Mouse (Mus musculus) heart, embryonic 11.5 days (tissue): ENCODE data around the gene Ccdc13. TPM values are rescaled to one million over a fixed set of nuclear protein-coding genes. Genes with fewer than 3 reads are reported as not detected.

Experiments
- ATAC-seq: fragments of 200-750 bp; cut with Nextera tagmentation; replicated peaks from 2 replicates; pipeline ENCODE4 v1.8.0; 2017; ENCODE audit warnings: moderate library complexity; ENCODE audit not compliant: insufficient number of reproducible peaks, low FRiP score, low TSS enrichment
- H3K27ac ChIP-seq: fragments of 300-500 bp; sonication (generic); 2 replicates; pipeline ENCODE4 v1.5.1; 2014; ENCODE audit warnings: mild to moderate bottlenecking, low read depth, low read length
- H3K27me3 ChIP-seq: fragments of 300-500 bp; sonication (generic); 2 replicates; pipeline ENCODE4 v1.6.1; 2014; ENCODE audit warnings: mild to moderate bottlenecking, low read length, mixed read lengths; ENCODE audit not compliant: control insufficient read depth, insufficient read depth
- H3K36me3 ChIP-seq: fragments of 300-500 bp; sonication (generic); 2 replicates; pipeline ENCODE4 v1.6.1; 2014; ENCODE audit warnings: mild to moderate bottlenecking, low read length, moderate library complexity, mixed read lengths; ENCODE audit not compliant: control insufficient read depth, insufficient read depth
- H3K4me1 ChIP-seq: fragments of 300-500 bp; sonication (generic); 2 replicates; pipeline ENCODE4 v1.6.1; 2014; ENCODE audit warnings: low read length; ENCODE audit not compliant: control insufficient read depth, insufficient read depth
- H3K4me2 ChIP-seq: fragments of 300-500 bp; sonication (generic); 2 replicates; pipeline ENCODE4 v1.6.1; 2014; ENCODE audit warnings: mild to moderate bottlenecking, moderate library complexity
- H3K4me3 ChIP-seq: fragments of 300-500 bp; sonication (generic); 2 replicates; pipeline ENCODE4 v1.5.1; 2014; ENCODE audit warnings: low read depth, low read length
- H3K9ac ChIP-seq: fragments of 300-500 bp; sonication (generic); 2 replicates; pipeline ENCODE4 v1.6.1; 2014; ENCODE audit warnings: mild to moderate bottlenecking, low read depth, low read length, moderate library complexity
- H3K9me3 ChIP-seq: fragments of 300-500 bp; sonication (generic); replicated peaks from 2 replicates; pipeline ENCODE4 v1.6.1; 2016; ENCODE audit warnings: low read length; ENCODE audit not compliant: control insufficient read depth
- WGBS: fragments of 180-500 bp; shearing (Covaris S2); extraction: QIAGEN DNeasy Blood & Tissue Kit; methylation state at CpG from one replicate; pipeline ENCODE4 v1.1.7; 2014; ENCODE audit not compliant: insufficient replicate concordance; 5-methylcytosine and 5-hydroxymethylcytosine counted together
- polyA plus RNA-seq: library from polyadenylated mRNA; unstranded; fragments of >200 nt; fragmentation: Nextera tagmentation; extraction: Ambion mirVana; gene quantifications from 2 replicates; pipeline ENCODE4 v1.2.1, GENCODE M21; 2014

The Ccdc13 gene
- polyA plus RNA-seq, 1 experiment from 2014 or later, result 0.23 TPM

DNA sequence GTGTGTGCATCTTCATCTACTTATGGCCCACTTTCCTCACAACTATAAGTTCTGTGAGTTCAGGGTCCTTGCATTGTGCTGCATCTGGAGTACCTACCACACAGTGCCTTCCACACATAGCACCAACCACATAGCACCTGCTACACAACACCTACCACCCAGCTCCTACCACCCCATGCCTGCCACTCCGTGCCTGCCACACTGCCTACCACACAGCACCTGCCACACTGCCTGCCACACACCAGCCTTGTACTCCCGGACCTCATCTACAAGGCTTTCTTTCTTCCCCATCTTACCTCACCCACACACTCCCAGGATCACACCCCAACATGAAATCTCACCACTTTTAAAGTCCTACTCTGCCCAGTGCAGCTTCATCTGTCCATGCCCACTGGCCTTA, 52.9 kb downstream of the Ccdc13 start:
- Histone ChIP-seq H3K9me3 (no peaks in the 10 kb centered on the region), H3K9ac (no peak overlapping the region), H3K4me2 (no peak overlapping the region), H3K27ac (no peak overlapping the region), H3K36me3 (no peaks in the 10 kb centered on the region), H3K4me3 (no peak overlapping the region), H3K4me1 (0 out of 2 replicates have a peak, but pooled peaks cover 4% of the 10 kb centered on the region), H3K27me3 (peaks cover 21% of the 10 kb centered on the region)
- 56% methylated on average over 2 of the region's 2 CpGs for WGBS
- ATAC-seq, result no peak

DNA sequence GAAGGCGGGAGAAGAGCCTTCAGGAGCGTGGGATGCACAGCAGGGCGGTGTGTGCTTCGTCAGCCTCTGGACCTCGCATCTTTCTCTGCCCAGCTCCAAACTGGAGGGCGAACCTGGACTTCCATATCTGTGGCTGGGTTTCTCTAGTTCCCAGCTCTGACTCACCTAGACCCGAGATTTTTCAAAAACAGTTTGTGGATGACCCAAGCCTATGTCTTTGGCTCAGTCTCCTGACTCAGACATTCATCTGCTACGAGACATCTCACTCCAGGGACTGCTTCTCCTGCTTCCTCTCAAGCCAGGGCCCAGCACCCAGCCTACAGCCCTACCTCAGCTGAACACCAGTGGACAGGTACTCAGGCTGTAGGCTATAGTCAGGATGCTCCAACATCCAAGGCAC, 54.0 kb downstream of the Ccdc13 start:
- WGBS, result 76% methylated on average over 8 of the region's 8 CpGs
- H3K4me2 ChIP-seq, result no peak overlapping the region

DNA sequence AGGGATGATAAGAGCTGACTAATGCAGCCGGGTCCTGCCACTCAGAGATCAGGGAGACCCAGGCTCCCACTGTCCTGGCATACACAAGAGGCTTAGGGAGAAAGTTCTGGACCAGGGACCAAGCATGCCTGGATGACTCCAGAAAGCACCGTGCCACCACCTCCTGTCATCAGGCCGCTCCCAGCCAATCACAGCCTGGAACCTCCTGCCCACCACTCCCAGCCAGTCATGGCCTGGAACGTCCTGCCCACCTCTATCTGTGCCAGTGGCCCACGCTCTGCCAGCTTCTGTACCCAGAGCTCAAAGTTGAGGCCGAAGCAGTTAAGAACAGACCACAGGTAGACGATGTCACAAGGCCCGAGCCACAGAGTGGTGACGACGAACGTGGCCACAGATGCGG, 54.5 kb downstream of the Ccdc13 start:
- H3K9me3 ChIP-seq, result no peaks in the 10 kb centered on the region
- H3K9ac ChIP-seq, result no peak overlapping the region
- H3K4me1 ChIP-seq, result no peaks in the 10 kb centered on the region
- H3K27me3 ChIP-seq, result peaks cover 26% of the 10 kb centered on the region
- no peak overlapping the region for H3K4me3 ChIP-seq
- no peak overlapping the region for H3K27ac ChIP-seq
- WGBS, result 78% methylated on average over 12 of the region's 12 CpGs
- no peak for ATAC-seq
- H3K36me3 ChIP-seq, result no peaks in the 10 kb centered on the region
- H3K4me2 ChIP-seq, result no peak overlapping the region

More for the DNA sequence above, 54.0 kb downstream of the Ccdc13 start:
- peaks cover 21% of the 10 kb centered on the region for H3K27me3 ChIP-seq
- no peak overlapping the region for H3K4me3 ChIP-seq
- H3K9ac ChIP-seq, result no peak overlapping the region
- H3K36me3 ChIP-seq, result no peaks in the 10 kb centered on the region
- H3K4me1 ChIP-seq, result no peaks in the 10 kb centered on the region
- H3K27ac ChIP-seq, result no peak overlapping the region
- H3K9me3 ChIP-seq, result no peaks in the 10 kb centered on the region
- no peak for ATAC-seq

DNA sequence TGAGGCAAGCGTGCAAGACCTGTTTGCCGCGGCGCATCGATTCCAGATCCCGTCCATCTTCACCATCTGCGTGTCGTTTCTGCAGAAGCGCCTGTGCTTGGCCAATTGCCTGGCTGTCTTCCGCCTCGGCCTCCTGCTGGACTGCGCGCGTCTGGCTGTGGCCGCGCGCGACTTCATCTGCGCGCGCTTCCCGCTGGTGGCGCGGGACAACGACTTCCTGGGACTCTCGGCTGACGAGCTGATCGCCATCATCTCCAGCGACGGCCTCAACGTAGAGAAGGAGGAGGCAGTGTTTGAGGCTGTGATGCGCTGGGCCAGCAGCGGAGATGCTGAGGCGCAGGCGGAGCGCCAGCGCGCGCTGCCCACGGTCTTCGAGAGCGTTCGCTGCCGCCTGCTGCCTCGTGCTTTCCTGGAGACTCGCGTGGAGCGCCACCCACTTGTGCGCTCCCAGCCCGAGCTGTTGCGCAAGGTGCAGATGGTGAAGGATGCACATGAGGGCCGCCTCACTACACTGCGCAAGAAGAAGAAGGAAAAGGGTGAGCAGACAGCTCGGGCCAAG, 61.1 kb downstream of the Ccdc13 start:
- H3K27ac ChIP-seq, result no peak overlapping the region
- peak overlapping the region; percentile 66 for H3K4me2 ChIP-seq
- H3K9me3 ChIP-seq, result no peaks in the 10 kb centered on the region
- no peak for ATAC-seq
- H3K9ac ChIP-seq, result no peak overlapping the region
- H3K4me3 ChIP-seq, result peak overlapping the region; percentile 32
- H3K27me3 ChIP-seq, result peaks cover 51% of the 10 kb centered on the region
- H3K4me1 ChIP-seq, result peaks cover 12% of the 10 kb centered on the region
- 16% methylated on average over 54 of the region's 54 CpGs for WGBS
- no peaks in the 10 kb centered on the region for H3K36me3 ChIP-seq

DNA sequence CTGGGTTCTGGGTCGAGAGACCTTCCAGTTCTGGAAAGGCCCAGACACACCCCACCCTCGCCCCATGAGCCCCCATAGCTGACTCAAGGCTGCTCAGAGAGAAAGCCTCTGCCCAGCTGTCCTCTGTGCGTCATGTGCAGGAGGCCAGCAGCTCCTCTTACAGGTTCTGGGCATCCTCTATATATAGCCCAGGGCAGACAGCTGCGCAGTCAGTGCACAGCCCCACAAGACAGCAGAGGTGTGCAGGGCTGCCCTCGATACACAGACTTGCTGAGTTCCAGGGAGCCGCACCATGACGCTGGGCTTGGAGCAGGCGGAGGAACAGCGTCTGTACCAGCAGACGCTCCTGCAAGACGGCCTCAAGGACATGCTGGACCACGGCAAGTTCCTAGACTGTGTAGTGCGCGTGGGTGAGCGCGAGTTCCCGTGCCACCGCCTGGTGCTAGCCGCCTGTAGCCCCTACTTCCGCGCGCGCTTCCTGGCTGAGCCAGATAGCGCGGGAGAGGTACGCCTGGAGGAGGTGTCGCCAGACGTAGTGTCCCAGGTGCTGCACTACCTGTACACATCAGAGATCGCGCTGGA, 61.7 kb downstream of the Ccdc13 start, which contains the start of gene Klhl40:
Klhl40 (plus strand) TSS at position 124 of the 582 bp plus-strand sequence.
- no peak within 1 kb of the TSS for H3K9ac ChIP-seq
- H3K27me3 ChIP-seq, result peaks cover 51% of the 10 kb centered on the region
- WGBS, result 18% methylated on average over 30 of the region's 30 CpGs
- H3K4me2 ChIP-seq, result peak within 1 kb of the TSS; percentile 66
- no peak within 1 kb of the TSS for H3K27ac ChIP-seq
- no peaks in the 10 kb centered on the region for H3K36me3 ChIP-seq
- H3K9me3 ChIP-seq, result no peaks in the 10 kb centered on the region
- ATAC-seq, result peak; percentile 53
- H3K4me3 ChIP-seq, result peak within 1 kb of the TSS; percentile 32
- H3K4me1 ChIP-seq, result peaks cover 12% of the 10 kb centered on the region

DNA sequence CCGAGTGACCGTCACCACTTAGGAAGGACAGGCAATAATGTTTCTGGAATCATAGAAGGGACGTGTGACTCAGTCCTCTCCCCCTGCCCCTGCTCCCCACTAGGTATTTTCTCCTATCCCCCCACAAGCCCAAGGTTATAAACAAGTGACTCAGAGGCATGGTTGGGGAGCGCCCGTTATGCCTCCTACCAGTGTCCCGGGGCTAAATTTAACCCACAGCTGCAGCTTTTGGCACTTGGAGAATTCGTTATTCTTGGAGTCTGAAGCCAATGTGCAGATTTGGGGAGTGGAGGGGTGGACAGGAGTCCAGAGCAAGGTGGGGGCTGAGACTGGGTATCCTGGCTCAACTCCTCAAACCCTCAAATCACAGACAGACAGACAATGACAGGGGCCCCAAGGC, 62.8 kb downstream of the Ccdc13 start:
- Histone ChIP-seq H3K36me3 (no peaks in the 10 kb centered on the region), H3K4me3 (no peak overlapping the region), H3K27ac (no peak overlapping the region), H3K4me1 (peaks cover 12% of the 10 kb centered on the region), H3K9me3 (no peaks in the 10 kb centered on the region), H3K9ac (no peak overlapping the region), H3K27me3 (peaks cover 49% of the 10 kb centered on the region), H3K4me2 (no peak overlapping the region)
- WGBS, result 64% methylated on average over 7 of the region's 7 CpGs
- no peak for ATAC-seq

DNA sequence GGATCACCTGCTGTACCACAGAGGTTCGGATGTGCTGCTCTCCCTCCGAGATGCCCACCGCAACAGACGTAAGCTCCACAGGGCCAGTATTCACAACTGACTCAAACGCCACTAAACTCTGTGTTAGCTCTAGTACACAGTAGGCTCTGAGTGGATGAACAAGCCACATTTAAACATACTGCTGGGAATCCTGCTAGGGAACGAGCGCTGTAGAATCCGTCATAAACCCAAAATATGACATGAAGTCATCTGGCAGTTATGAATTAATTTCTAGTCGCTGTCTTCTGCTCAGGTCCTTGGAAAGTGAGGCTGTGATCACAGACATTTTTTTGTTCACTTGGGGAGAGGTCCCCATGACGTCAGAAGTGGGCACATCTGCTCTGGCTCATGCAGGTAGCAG, 63.3 kb downstream of the Ccdc13 start:
- H3K27ac ChIP-seq, result no peak overlapping the region
- H3K27me3 ChIP-seq, result peaks cover 49% of the 10 kb centered on the region
- H3K36me3 ChIP-seq, result no peaks in the 10 kb centered on the region
- whole genome bisulfite sequencing, result 78% methylated on average over 10 of the region's 10 CpGs
- H3K9ac ChIP-seq, result no peak overlapping the region
- H3K4me3 ChIP-seq, result no peak overlapping the region
- H3K4me1 ChIP-seq, result peaks cover 12% of the 10 kb centered on the region
- no peak for ATAC-seq
- no peak overlapping the region for H3K4me2 ChIP-seq
- H3K9me3 ChIP-seq, result no peaks in the 10 kb centered on the region

DNA sequence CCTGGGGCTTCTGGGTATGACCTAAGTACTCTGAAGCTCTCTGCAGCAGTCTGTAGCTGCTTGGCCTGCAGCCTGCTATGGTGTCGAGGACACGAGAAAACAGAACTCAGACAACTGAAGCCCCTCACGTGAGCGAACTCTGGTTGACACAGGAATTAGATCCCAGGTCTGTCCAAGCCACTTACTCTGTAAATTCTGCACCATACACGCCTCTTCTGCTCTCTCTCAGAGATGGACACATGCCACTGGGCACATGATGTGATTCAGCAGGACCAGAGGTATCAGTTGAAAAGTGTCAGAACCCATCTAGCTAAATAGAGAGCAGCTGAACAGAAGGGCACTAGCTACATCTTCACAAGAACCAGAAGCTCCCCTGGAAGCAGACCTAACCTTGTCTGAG, 66.8 kb downstream of the Ccdc13 start:
- ATAC-seq, result no peak
- no peak overlapping the region for H3K27ac ChIP-seq

More for the DNA sequence above, 66.8 kb downstream of the Ccdc13 start:
- no peaks in the 10 kb centered on the region for H3K9me3 ChIP-seq
- peaks cover 20% of the 10 kb centered on the region for H3K27me3 ChIP-seq
- H3K4me1 ChIP-seq, result peaks cover 1% of the 10 kb centered on the region; the same call in 1 of the 2 replicates
- H3K36me3 ChIP-seq, result no peaks in the 10 kb centered on the region; the same call in 1 of the 2 replicates
- H3K4me3 ChIP-seq, result no peak overlapping the region
- WGBS, result 75% methylated on average over 5 of the region's 5 CpGs
- no peak overlapping the region for H3K9ac ChIP-seq
- no peak overlapping the region for H3K4me2 ChIP-seq
